Mouse (Mus musculus): ENCODE data around the gene Mapkapk5. TPM values are rescaled to one million over a fixed set of nuclear protein-coding genes. Genes with fewer than 3 reads are reported as not detected.

Gene Mapkapk5
- 10 to 100 TPM; 48.0 to 60.5 TPM for polyA plus RNA-seq (2017; shearing (Covaris generic))

GRCm38 (mm10) chr5:121545793-121546529 lies at the start of gene Mapkapk5:
Gene Mapkapk5 (minus strand): TSS chr5:121545905.

GRCm38 (mm10) chr5:121593451-121594401 lies 48.0 kb upstream of the Mapkapk5 start, which contains the start of gene Aldh2:
Gene Aldh2 (minus strand): TSS chr5:121593824.

GRCm38 (mm10) chr5:121544910-121545792 lies 554 bp downstream of the Mapkapk5 start, which contains the start of the genes Adam1a and Gm42878:
Gene Adam1a (minus strand): TSS chr5:121545482.
Gene Gm42878 (minus strand): TSS chr5:121545482.

DNA sequence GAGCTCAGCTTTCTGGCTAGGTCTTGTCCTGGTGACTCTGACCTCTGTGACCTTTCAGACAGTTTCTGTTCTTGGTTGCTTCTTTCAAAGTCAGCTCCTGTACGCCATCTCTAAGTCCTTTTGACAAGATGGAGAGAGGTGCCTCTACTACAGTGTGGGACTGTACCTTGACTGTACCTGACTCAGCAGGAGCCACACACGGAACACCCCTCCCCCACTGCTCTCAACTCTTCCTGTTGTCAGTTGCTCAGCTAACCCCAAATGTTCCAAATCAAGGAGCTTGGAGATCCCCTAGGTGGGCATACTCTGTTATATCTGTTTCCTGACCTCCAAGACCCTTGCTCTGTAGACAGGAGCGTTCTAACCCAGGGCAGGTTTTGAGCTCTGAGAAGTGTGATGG lies 42.5 kb downstream of the Mapkapk5 start, which contains the start of gene Adam1b:
Adam1b (minus strand) TSS at position 205 of the 400 bp plus-strand sequence.

Other genes with a start within 250 kb of the Mapkapk5 start
- gene Trafd1, start 160.3 kb downstream of the Mapkapk5 start, polyA plus RNA-seq (2017; shearing (Covaris generic)): 10 to 100 TPM; 51.1 to 53.6 TPM
- gene Naa25, start 148.0 kb downstream of the Mapkapk5 start, polyA plus RNA-seq (2017; shearing (Covaris generic)): 10 to 100 TPM; 32.9 to 45.0 TPM
- gene Tmem116, start 94.0 kb downstream of the Mapkapk5 start, polyA plus RNA-seq (2017; shearing (Covaris generic)): 1 to 10 TPM; 1.6 to 2.5 TPM
- 10 to 100 TPM; 54.3 to 68.4 TPM for gene Erp29, start 93.4 kb downstream of the Mapkapk5 start, polyA plus RNA-seq (2017; shearing (Covaris generic))
- under 1 TPM in 1 of 2 experiments, not detected in 1; 0.06 TPM for gene Adam1b, start 42.5 kb downstream of the Mapkapk5 start, polyA plus RNA-seq (2017; shearing (Covaris generic))
- 1 to 10 TPM in 1 of 2 experiments, under 1 TPM in 1; 0.83 to 2.2 TPM for gene Adam1a, start 423 bp downstream of the Mapkapk5 start, polyA plus RNA-seq (2017; shearing (Covaris generic))
- gene Gm42878, start 423 bp downstream of the Mapkapk5 start, polyA plus RNA-seq (2017; shearing (Covaris generic)): under 1 TPM in 1 of 2 experiments, not detected in 1; 0.55 TPM
- 10 to 100 TPM; 22.1 to 30.5 TPM for gene Aldh2, start 47.9 kb upstream of the Mapkapk5 start, polyA plus RNA-seq (2017; shearing (Covaris generic))
- 1 to 10 TPM; 2.2 to 7.6 TPM for gene Acad12, start 73.0 kb upstream of the Mapkapk5 start, polyA plus RNA-seq (2017; shearing (Covaris generic))
- 10 to 100 TPM in 1 of 2 experiments, 1 to 10 TPM in 1; 6.6 to 10.1 TPM for gene Acad10, start 114.6 kb upstream of the Mapkapk5 start, polyA plus RNA-seq (2017; shearing (Covaris generic))
- gene Brap, start 114.7 kb upstream of the Mapkapk5 start, polyA plus RNA-seq (2017; shearing (Covaris generic)): 10 to 100 TPM; 58.0 to 73.6 TPM
- 10 to 100 TPM; 48.1 to 67.6 TPM for gene Atxn2, start 165.4 kb upstream of the Mapkapk5 start, polyA plus RNA-seq (2017; shearing (Covaris generic))